Mouse (Mus musculus): ENCODE measurements around the gene Tbc1d9b.

GRCm38 (mm10) chr11:50178532-50179488, 47.6 kb downstream of the Tbc1d9b start:
- no peak for TF ChIP-seq CTCF (IDR thresholded peaks at IDR 0.05; ENCODE audit: control insufficient read depth, insufficient read depth, insufficient read length)
- no peak for TF ChIP-seq CEBPB (IDR thresholded peaks at IDR 0.05; ENCODE audit: low read depth)
- no peak for TF ChIP-seq MYOD1 (IDR thresholded peaks at IDR 0.05; ENCODE audit: control insufficient read depth, insufficient read length, low read depth)
- no peak for TF ChIP-seq MAX (IDR thresholded peaks at IDR 0.05)
- TF ChIP-seq USF1 (IDR thresholded peaks at IDR 0.05; ENCODE audit: low read depth) = no peak
